Mouse (Mus musculus) intestine, embryonic 16.5 days (tissue): Measurements from ENCODE around the gene Krt14. TPM values are rescaled to one million over a fixed set of nuclear protein-coding genes. Genes with fewer than 3 reads are reported as not detected.
"Not testable (repeated sequence)": the region's sequence is repeated elsewhere in the genome, so short reads cannot be mapped to it uniquely, and the experiment has no call there.

Source experiments
- ATAC-seq: fragments of 200-750 bp; cut with Nextera tagmentation; 2 replicates; pipeline ENCODE4 v1.8.0; 2017; ENCODE audit warnings: moderate TSS enrichment, moderate library complexity
- H3K27ac ChIP-seq: fragments of 300-500 bp; sonication (generic); 2 replicates; pipeline ENCODE4 v1.5.1; 2014; ENCODE audit warnings: mild to moderate bottlenecking, low read length
- H3K27me3 ChIP-seq: fragments of 300-500 bp; sonication (generic); replicated peaks from 2 replicates; pipeline ENCODE4 v1.6.1; 2014; ENCODE audit warnings: low read length, control low read depth, mixed read lengths; ENCODE audit not compliant: control insufficient read depth, insufficient read depth
- H3K36me3 ChIP-seq: fragments of 300-500 bp; sonication (generic); 2 replicates; pipeline ENCODE4 v1.6.1; 2014; ENCODE audit warnings: low read length, control low read depth; ENCODE audit not compliant: control insufficient read depth, insufficient read depth
- H3K4me1 ChIP-seq: fragments of 300-500 bp; sonication (generic); 2 replicates; pipeline ENCODE4 v1.6.1; 2014; ENCODE audit warnings: low read length, control low read depth, mixed read lengths; ENCODE audit not compliant: control insufficient read depth, insufficient read depth
- H3K4me2 ChIP-seq: fragments of 300-500 bp; sonication (generic); 2 replicates; pipeline ENCODE4 v1.6.1; 2014; ENCODE audit warnings: low read depth, low read length, control low read depth
- H3K4me3 ChIP-seq: fragments of 300-500 bp; sonication (generic); 2 replicates; pipeline ENCODE4 v1.5.1; 2014; ENCODE audit warnings: mild to moderate bottlenecking, low read length
- H3K9ac ChIP-seq: fragments of 300-500 bp; sonication (generic); 2 replicates; pipeline ENCODE4 v1.6.1; 2014; ENCODE audit warnings: low read depth, low read length
- H3K9me3 ChIP-seq: fragments of 300-500 bp; sonication (generic); 2 replicates; pipeline ENCODE4 v1.6.1; 2016; ENCODE audit warnings: low read length, control low read depth; ENCODE audit not compliant: control insufficient read depth
- WGBS: fragments of 180-500 bp; shearing (Covaris S2); extraction: QIAGEN DNeasy Blood & Tissue Kit; methylation state at CpG from one replicate; pipeline ENCODE4 v1.1.7; 2014; 5-methylcytosine and 5-hydroxymethylcytosine counted together
- polyA plus RNA-seq: library from polyadenylated mRNA; unstranded; fragments of >200 nt; fragmentation: Nextera tagmentation; extraction: Ambion mirVana; gene quantifications from 2 replicates; pipeline ENCODE4 v1.2.1, GENCODE M21; 2015

Gene Krt14
- 7.3 and 7.9 TPM in 2 replicates for polyA plus RNA-seq

- Histone ChIP-seq H3K36me3 (no peaks in the 10 kb centered on the region), H3K27me3 (0 out of 2 replicates have a peak, but pooled peaks cover 4% of the 10 kb centered on the region), H3K27ac (no peak within 1 kb of the TSS), H3K4me1 (no peaks in the 10 kb centered on the region), H3K9ac (no peak within 1 kb of the TSS), H3K4me2 (no peak within 1 kb of the TSS), H3K4me3 (no peak within 1 kb of the TSS), H3K9me3 (no peaks in the 10 kb centered on the region)
- 82% methylated on average over 8 of the region's 8 CpGs for WGBS
- no peak for ATAC-seq
These were observed at the start of gene Krt14 for GRCm38 (mm10) chr11:100207498-100207897. Krt14 (minus strand) TSS chr11:100207548.

GRCm38 (mm10) chr11:100255514-100255913 lies 48.2 kb upstream of the Krt14 start:
- Histone ChIP-seq H3K27ac (no peak overlapping the region), H3K36me3 (no peaks in the 10 kb centered on the region), H3K4me3 (no peak overlapping the region), H3K9ac (no peak overlapping the region), H3K4me2 (no peak overlapping the region), H3K9me3 (no peaks in the 10 kb centered on the region), H3K27me3 (no peaks in the 10 kb centered on the region), H3K4me1 (no peaks in the 10 kb centered on the region)
- ATAC-seq: no peak
- 96% methylated on average over 6 of the region's 6 CpGs for WGBS

GRCm38 (mm10) chr11:100254360-100255090 lies 47.2 kb upstream of the Krt14 start:
- Histone ChIP-seq H3K9me3 (no peaks in the 10 kb centered on the region), H3K4me3 (no peak overlapping the region), H3K36me3 (no peaks in the 10 kb centered on the region), H3K27me3 (no peaks in the 10 kb centered on the region), H3K4me2 (no peak overlapping the region), H3K9ac (no peak overlapping the region), H3K27ac (no peak overlapping the region), H3K4me1 (no peaks in the 10 kb centered on the region)
- ATAC-seq: no peak
- WGBS: 54% methylated on average over 5 of the region's 5 CpGs

GRCm38 (mm10) chr11:100248852-100249465 lies 41.6 kb upstream of the Krt14 start, which contains the start of gene Krt16:
Krt16 (minus strand) TSS chr11:100248902.
- 80% methylated on average over 7 of the region's 7 CpGs for WGBS
- no peaks in the 10 kb centered on the region for H3K36me3 ChIP-seq
- no peaks in the 10 kb centered on the region for H3K9me3 ChIP-seq
- no peak within 1 kb of the TSS for H3K9ac ChIP-seq
- no peak within 1 kb of the TSS for H3K4me2 ChIP-seq
- no peak for ATAC-seq
- no peaks in the 10 kb centered on the region for H3K4me1 ChIP-seq
- H3K4me3 ChIP-seq: no peak within 1 kb of the TSS
- H3K27ac ChIP-seq: no peak within 1 kb of the TSS
- H3K27me3 ChIP-seq: no peaks in the 10 kb centered on the region

- H3K9ac ChIP-seq, H3K4me3 ChIP-seq, H3K36me3 ChIP-seq, ATAC-seq, H3K27ac ChIP-seq, H3K4me2 ChIP-seq, H3K4me1 ChIP-seq, H3K9me3 ChIP-seq, H3K27me3 ChIP-seq: not testable (repeated sequence)
- 68% methylated on average over 7 of the region's 7 CpGs for WGBS
These were observed 39.1 kb upstream of the Krt14 start for GRCm38 (mm10) chr11:100246471-100246870.

GRCm38 (mm10) chr11:100240272-100240671 lies 32.9 kb upstream of the Krt14 start:
- ATAC-seq, H3K4me1 ChIP-seq, H3K4me3 ChIP-seq, H3K4me2 ChIP-seq, H3K9me3 ChIP-seq, H3K27me3 ChIP-seq, H3K27ac ChIP-seq, H3K9ac ChIP-seq, H3K36me3 ChIP-seq: not testable (repeated sequence)
- 91% methylated on average over 4 of the region's 4 CpGs for WGBS

- 49% methylated on average over 8 of the region's 8 CpGs for WGBS
- no peak for ATAC-seq
- H3K9me3 ChIP-seq: no peaks in the 10 kb centered on the region
- H3K9ac ChIP-seq: no peak overlapping the region
- H3K36me3 ChIP-seq: no peaks in the 10 kb centered on the region
- no peak overlapping the region for H3K4me2 ChIP-seq
- no peaks in the 10 kb centered on the region for H3K27me3 ChIP-seq
- no peak overlapping the region for H3K4me3 ChIP-seq
- H3K27ac ChIP-seq: no peak overlapping the region
- H3K4me1 ChIP-seq: no peaks in the 10 kb centered on the region
These were observed 14.4 kb upstream of the Krt14 start for GRCm38 (mm10) chr11:100221741-100222140.

GRCm38 (mm10) chr11:100219304-100219703 lies 12.0 kb upstream of the Krt14 start:
- Histone ChIP-seq H3K4me2 (no peak overlapping the region), H3K27me3 (0 out of 2 replicates have a peak, but pooled peaks cover 3% of the 10 kb centered on the region), H3K4me1 (no peaks in the 10 kb centered on the region), H3K27ac (no peak overlapping the region), H3K9ac (no peak overlapping the region), H3K9me3 (no peaks in the 10 kb centered on the region), H3K36me3 (no peaks in the 10 kb centered on the region), H3K4me3 (no peak overlapping the region)
- WGBS: 82% methylated on average over 4 of the region's 4 CpGs
- ATAC-seq: no peak

- no peak overlapping the region for H3K27ac ChIP-seq
- H3K27me3 ChIP-seq: 0 out of 2 replicates have a peak, but pooled peaks cover 4% of the 10 kb centered on the region
- ATAC-seq: no peak
- H3K4me3 ChIP-seq: no peak overlapping the region
- no peak overlapping the region for H3K9ac ChIP-seq
- WGBS: 40% methylated on average over 6 of the region's 6 CpGs
- H3K4me2 ChIP-seq: no peak overlapping the region
- H3K4me1 ChIP-seq: no peaks in the 10 kb centered on the region
- H3K36me3 ChIP-seq: no peaks in the 10 kb centered on the region
- H3K9me3 ChIP-seq: no peaks in the 10 kb centered on the region
These were observed 1.2 kb upstream of the Krt14 start for GRCm38 (mm10) chr11:100208542-100208941.
